Mouse (Mus musculus) forebrain, embryonic 16.5 days (tissue): Measurements from ENCODE around the gene Med13l. TPM values are rescaled to one million over a fixed set of nuclear protein-coding genes. Genes with fewer than 3 reads are reported as not detected.

Source experiments
- ATAC-seq: fragments of 200-750 bp; cut with Nextera tagmentation; 2 replicates; pipeline ENCODE4 v1.8.0; 2017; ENCODE audit warnings: mild to moderate bottlenecking, moderate library complexity
- H3K27ac ChIP-seq: fragments of 300-500 bp; sonication (generic); 2 replicates; pipeline ENCODE4 v1.5.1; 2014; ENCODE audit warnings: low read length, control low read depth
- H3K27me3 ChIP-seq: fragments of 300-500 bp; sonication (generic); replicated peaks from 2 replicates; pipeline ENCODE4 v1.6.1; 2014; ENCODE audit warnings: low read length; ENCODE audit not compliant: control insufficient read depth, insufficient read depth
- H3K36me3 ChIP-seq: fragments of 300-500 bp; sonication (generic); 2 replicates; pipeline ENCODE4 v1.6.1; 2014; ENCODE audit not compliant: control insufficient read depth, insufficient read depth
- H3K4me1 ChIP-seq: fragments of 300-500 bp; sonication (generic); replicated peaks from 2 replicates; pipeline ENCODE4 v1.6.1; 2014; ENCODE audit warnings: low read length; ENCODE audit not compliant: control insufficient read depth, insufficient read depth
- H3K4me2 ChIP-seq: fragments of 300-500 bp; sonication (generic); 2 replicates; pipeline ENCODE4 v1.6.1; 2014; ENCODE audit warnings: mild to moderate bottlenecking, low read length, control low read depth
- H3K4me3 ChIP-seq: fragments of 300-500 bp; sonication (generic); replicated peaks from 2 replicates; pipeline ENCODE4 v1.5.1; 2014; ENCODE audit warnings: mild to moderate bottlenecking, low read length, control low read depth
- H3K9ac ChIP-seq: fragments of 300-500 bp; sonication (generic); replicated peaks from 2 replicates; pipeline ENCODE4 v1.6.1; 2014; ENCODE audit warnings: low read depth, low read length, control low read depth
- H3K9me3 ChIP-seq: fragments of 300-500 bp; sonication (generic); 2 replicates; pipeline ENCODE4 v1.6.1; 2016; ENCODE audit warnings: low read length; ENCODE audit not compliant: control insufficient read depth
- WGBS: fragments of 180-500 bp; shearing (Covaris S2); extraction: QIAGEN DNeasy Blood & Tissue Kit; methylation state at CpG from one replicate; pipeline ENCODE4 v1.1.7; 2014; 5-methylcytosine and 5-hydroxymethylcytosine counted together
- polyA plus RNA-seq: library from polyadenylated mRNA; unstranded; fragments of >200 nt; fragmentation: Nextera tagmentation; extraction: Ambion mirVana; gene quantifications from 2 replicates; pipeline ENCODE4 v1.2.1, GENCODE M21; 2015

Med13l gene
- polyA plus RNA-seq, 1 experiment from 2014 or later: 24.9 TPM

DNA sequence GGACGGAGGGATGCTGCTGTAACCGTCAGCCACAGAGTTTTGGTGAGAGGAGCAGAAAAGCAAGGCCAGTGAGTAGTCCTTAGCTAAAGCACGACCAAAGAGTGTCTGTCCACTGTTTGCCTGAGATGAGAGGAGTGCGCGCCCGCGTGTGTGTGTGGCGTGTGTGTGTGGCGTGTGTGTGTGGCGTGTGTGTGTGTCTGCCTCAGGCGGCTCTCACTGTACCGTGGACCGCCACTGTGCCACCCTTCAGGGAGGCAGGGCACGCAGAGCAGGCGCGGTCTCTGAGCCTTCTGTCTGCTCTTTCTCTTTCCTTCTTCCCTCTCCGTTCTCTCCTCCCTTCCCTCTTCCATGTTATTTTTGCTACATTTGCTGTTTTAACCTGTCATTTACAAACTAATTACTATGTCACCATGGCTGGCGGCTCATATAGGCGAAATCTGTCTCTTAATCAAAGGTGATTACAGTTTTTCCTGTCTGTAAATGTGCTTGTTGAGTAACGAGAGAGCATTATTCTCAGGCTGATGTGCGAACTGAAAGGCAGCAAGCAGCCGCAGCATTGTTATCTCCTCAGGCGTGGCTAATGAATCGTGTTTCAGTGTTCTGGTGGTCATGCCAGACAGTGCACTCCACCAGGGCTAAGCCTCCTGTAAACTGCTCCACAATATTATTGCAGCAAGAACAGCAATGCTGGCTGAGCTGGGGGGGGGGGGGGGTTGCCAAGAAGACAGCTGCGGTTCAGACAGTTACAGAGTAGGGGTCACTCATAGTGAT is 106.1 kb downstream of the Med13l start:
- Histone ChIP-seq H3K4me3 (peak overlapping the region; percentile 16; the same call in 1 of the 2 replicates), H3K9me3 (no peaks in the 10 kb centered on the region), H3K36me3 (no peaks in the 10 kb centered on the region), H3K4me1 (peaks cover 34% of the 10 kb centered on the region), H3K4me2 (peak overlapping the region; percentile 49), H3K27me3 (no peaks in the 10 kb centered on the region), H3K9ac (peak overlapping the region; percentile 46), H3K27ac (peak overlapping the region; percentile 76)
- 8% methylated on average over 24 of the region's 25 CpGs for WGBS
- peak; percentile 85 for ATAC-seq

DNA sequence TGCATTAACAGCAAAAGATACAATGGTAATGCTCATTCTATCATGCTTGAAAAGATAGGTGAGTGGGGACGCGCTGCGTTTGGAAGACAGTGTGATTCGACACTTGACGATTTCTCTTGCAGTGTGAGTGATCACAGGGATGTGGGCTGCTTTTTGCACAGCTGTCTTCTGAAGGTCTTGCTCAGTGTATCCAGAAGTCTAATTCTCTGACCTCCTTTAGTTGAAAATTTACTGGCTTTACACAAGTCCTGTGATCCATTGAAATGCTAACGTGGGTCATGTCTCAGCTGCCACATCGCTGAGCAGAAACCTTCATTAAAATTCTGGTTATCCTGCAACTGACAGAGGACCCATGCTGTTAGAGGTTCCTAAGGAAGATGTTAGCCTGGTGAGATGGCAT is 107.4 kb downstream of the Med13l start:
- Histone ChIP-seq H3K27ac (no peak overlapping the region), H3K4me1 (peaks cover 38% of the 10 kb centered on the region), H3K36me3 (no peaks in the 10 kb centered on the region), H3K9me3 (no peaks in the 10 kb centered on the region), H3K9ac (no peak overlapping the region), H3K4me3 (no peak overlapping the region), H3K4me2 (no peak overlapping the region), H3K27me3 (no peaks in the 10 kb centered on the region)
- no peak for ATAC-seq
- WGBS: 33% methylated on average over 7 of the region's 7 CpGs

DNA sequence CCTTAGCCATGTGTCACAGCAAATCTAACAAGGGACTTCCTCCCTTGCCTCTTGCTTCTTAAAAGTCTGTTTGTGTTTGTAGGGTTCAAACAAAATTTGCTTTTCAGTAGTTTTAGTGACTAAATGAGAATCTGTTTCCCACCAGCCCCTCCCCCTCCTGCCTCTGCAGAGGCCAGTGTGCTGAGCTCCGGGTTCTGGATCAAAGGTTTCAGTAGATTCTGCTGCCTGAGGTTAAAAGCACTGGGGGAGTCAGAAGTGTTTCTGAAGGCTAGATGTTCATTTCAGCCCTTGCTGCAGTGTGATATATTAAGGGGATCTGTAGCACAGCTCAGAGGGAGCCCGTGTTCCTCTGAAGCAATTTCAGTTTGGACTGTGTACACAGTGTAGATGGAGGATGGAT is 108.5 kb downstream of the Med13l start:
- ATAC-seq: no peak
- Histone ChIP-seq H3K4me2 (no peak overlapping the region), H3K9ac (no peak overlapping the region), H3K27ac (no peak overlapping the region), H3K36me3 (no peaks in the 10 kb centered on the region), H3K27me3 (no peaks in the 10 kb centered on the region), H3K9me3 (no peaks in the 10 kb centered on the region), H3K4me1 (peaks cover 45% of the 10 kb centered on the region), H3K4me3 (no peak overlapping the region)
- 27% methylated on average over 2 of the region's 2 CpGs for WGBS

DNA sequence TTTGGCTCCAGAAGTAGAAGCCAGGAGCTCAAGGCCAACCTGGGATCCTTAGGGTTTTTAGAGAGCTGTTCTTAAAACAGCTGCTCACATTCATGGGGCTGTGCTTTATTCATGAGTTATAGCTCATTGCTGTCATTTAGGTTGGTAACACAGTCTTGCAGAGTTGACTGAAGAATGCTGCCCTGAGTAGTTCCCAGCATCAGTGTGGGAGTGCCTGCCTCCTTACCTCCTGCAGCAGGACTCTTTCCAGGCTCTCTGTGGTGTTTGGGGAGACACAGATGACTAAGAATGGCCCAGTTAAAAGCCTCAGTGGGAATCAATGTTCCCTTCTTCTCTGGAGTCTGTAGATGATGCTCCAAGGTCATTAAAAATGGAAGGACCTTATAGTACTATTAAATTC is 111.6 kb downstream of the Med13l start:
- Histone ChIP-seq H3K9ac (no peak overlapping the region), H3K9me3 (no peaks in the 10 kb centered on the region), H3K4me1 (peaks cover 49% of the 10 kb centered on the region), H3K4me3 (no peak overlapping the region), H3K4me2 (no peak overlapping the region), H3K27ac (no peak overlapping the region), H3K36me3 (no peaks in the 10 kb centered on the region), H3K27me3 (no peaks in the 10 kb centered on the region)
- no peak for ATAC-seq

DNA sequence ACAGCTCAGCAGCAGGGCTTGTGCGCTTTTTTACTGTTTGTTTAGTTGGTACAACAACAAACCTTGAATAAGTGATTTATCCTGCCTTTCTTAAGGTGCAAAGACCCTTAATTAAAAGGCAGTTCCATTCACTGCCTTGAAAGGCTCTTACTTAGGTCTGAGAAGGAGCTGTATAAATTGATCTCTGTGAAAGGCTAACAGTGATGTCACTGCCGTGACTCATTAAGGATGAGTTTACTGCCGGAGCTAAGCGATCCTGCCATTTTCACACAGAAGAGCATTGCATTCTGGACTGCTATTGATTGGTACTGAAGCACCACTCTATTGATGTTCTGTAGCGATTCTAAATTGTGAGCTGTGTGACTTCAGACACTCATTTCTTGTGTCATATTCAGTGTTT is 113.4 kb downstream of the Med13l start:
- H3K4me2 ChIP-seq: no peak overlapping the region; the same call in 1 of the 2 replicates

DNA sequence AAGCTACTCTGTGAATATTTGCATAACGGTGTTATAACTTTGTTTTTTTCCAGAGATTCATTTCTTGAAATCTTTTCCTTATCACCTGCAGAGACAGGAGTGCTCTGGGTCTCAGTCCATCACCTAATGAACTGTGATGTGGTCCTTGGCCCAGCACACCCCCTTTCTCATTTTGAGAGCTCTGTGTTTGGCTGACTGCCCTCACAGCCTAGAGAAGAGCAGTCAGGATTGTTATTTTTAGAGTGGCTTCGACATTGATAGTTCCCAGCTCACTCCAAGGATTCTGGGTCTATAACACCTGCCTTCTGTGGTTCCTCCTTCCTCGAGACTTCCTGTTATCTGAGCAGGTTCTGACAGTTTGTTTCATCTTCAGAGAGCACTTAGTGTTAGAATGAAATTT is 113.8 kb downstream of the Med13l start:
- Histone ChIP-seq H3K4me1 (peaks cover 42% of the 10 kb centered on the region), H3K36me3 (no peaks in the 10 kb centered on the region), H3K27ac (no peak overlapping the region), H3K27me3 (no peaks in the 10 kb centered on the region), H3K9me3 (no peaks in the 10 kb centered on the region), H3K4me2 (no peak overlapping the region), H3K9ac (no peak overlapping the region), H3K4me3 (no peak overlapping the region)
- no peak for ATAC-seq
- 25% methylated on average over 3 of the region's 3 CpGs for WGBS

More for the DNA sequence above, 113.4 kb downstream of the Med13l start:
- 4% methylated on average over 5 of the region's 5 CpGs for WGBS
- Histone ChIP-seq H3K27ac (peak overlapping the region; percentile 6; the same call in 1 of the 2 replicates), H3K27me3 (no peaks in the 10 kb centered on the region), H3K36me3 (no peaks in the 10 kb centered on the region), H3K4me1 (peaks cover 42% of the 10 kb centered on the region), H3K9ac (no peak overlapping the region), H3K9me3 (no peaks in the 10 kb centered on the region), H3K4me3 (no peak overlapping the region)
- ATAC-seq: no peak

DNA sequence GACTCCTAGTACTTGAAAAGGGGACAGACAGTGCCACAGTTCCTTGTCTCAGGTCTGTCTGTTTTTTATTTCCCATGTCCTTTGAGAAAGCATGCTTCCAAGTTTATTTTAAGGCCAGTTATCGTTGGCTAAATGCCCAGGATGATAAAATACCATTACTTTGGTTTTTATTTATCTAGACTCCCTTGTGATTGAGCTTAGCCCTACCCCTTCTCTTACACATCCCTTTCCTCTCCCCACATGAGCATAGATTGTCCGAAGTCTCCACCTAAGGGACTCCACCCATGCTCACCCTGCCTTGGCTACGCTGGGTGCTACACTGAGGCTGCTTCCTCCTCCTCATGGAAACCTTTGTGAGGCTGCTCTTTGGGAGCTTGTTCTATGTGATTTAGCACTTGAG is 115.2 kb downstream of the Med13l start:
- no peak overlapping the region for H3K27ac ChIP-seq
- no peak overlapping the region for H3K9ac ChIP-seq
- no peak for ATAC-seq
- H3K27me3 ChIP-seq: no peaks in the 10 kb centered on the region
- peaks cover 43% of the 10 kb centered on the region for H3K4me1 ChIP-seq
- H3K4me3 ChIP-seq: no peak overlapping the region
- no peaks in the 10 kb centered on the region for H3K9me3 ChIP-seq
- 92% methylated on average over 3 of the region's 3 CpGs for WGBS
- H3K4me2 ChIP-seq: no peak overlapping the region
- no peaks in the 10 kb centered on the region for H3K36me3 ChIP-seq

DNA sequence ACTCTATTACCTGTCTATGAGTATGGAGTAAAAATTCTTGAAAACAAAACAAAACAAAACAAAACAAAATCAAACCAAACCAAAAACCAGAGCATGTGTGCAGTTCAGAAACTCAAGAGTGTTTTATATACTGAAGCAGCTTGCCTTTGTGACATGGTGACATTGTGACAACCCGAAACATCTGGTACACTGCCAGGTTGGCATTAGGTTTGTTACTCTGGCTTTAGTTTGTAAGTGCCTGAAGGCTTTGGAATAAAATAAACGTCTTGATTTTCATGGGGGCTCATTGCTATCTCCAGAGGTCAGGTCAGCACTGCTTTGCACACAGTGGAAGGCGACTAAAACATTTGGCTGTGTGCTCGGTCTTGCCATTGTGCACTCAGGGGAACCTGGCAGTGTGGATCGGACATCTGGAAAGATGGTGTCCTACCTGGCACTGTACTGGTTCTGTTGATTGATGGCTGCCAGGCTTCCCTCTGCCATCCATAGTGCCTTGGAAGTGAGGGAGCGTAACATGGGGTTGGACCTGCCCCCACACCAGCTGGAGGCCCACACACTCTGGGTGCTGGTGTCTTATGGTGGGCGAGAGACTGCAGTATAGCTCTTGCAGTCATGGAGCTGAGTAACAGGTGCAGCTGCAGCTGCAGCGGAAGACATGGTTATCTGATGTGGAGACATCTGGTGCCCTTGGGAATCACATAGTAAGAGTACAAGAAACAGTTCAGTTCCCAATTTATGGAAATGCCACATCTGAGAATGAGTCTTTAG is 115.9 kb downstream of the Med13l start:
- 70% methylated on average over 8 of the region's 8 CpGs for WGBS

DNA sequence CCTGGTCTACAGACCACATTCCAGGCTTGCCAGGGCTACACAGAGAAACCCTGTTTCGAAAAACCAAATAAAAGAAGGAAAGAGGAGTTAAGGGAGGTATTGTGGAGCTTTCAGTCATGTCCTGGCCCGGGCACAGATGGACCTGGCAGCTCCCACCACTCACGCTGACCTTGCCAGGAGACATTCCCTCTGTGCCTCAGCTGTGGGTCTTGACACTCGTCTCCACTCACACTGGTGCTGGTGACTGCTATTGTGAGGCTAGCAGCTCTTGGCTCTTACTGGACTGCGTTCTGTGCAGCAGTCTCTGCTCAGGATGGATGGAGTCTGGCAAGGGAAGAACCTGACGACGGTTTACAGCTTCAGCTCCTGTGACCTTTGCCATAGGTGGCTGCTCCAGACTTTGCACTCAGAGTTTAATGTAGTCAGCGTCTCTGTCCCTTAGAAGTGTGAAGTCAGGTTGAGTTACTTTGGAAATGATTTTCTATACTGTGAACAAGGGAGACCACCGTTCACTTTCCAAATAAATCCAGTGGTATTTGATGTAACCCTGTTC is 118.9 kb downstream of the Med13l start:
- Histone ChIP-seq H3K9ac (no peak overlapping the region), H3K27ac (no peak overlapping the region), H3K9me3 (no peaks in the 10 kb centered on the region), H3K4me1 (peaks cover 25% of the 10 kb centered on the region), H3K4me3 (no peak overlapping the region), H3K4me2 (no peak overlapping the region), H3K27me3 (no peaks in the 10 kb centered on the region), H3K36me3 (peaks cover 2% of the 10 kb centered on the region; the same call in 1 of the 2 replicates)
- WGBS: 56% methylated on average over 9 of the region's 9 CpGs
- ATAC-seq: 0 out of 2 replicates have a peak, but pooled peaks have one; percentile 38

More for the DNA sequence above, 115.9 kb downstream of the Med13l start:
- ATAC-seq: 0 out of 2 replicates have a peak, but pooled peaks have one; percentile 39
- no peak overlapping the region for H3K4me3 ChIP-seq
- H3K9ac ChIP-seq: no peak overlapping the region
- H3K4me1 ChIP-seq: peaks cover 43% of the 10 kb centered on the region
- no peaks in the 10 kb centered on the region for H3K9me3 ChIP-seq
- H3K36me3 ChIP-seq: no peaks in the 10 kb centered on the region
- H3K4me2 ChIP-seq: no peak overlapping the region
- H3K27me3 ChIP-seq: no peaks in the 10 kb centered on the region
- H3K27ac ChIP-seq: no peak overlapping the region
